Mouse (Mus musculus): ENCODE data around the gene Gm28230. TPM values are rescaled to one million over a fixed set of nuclear protein-coding genes. Genes with fewer than 3 reads are reported as not detected.

Gene Gm28230
- total RNA-seq, 1 experiment from 2014 or later: not detected

DNA sequence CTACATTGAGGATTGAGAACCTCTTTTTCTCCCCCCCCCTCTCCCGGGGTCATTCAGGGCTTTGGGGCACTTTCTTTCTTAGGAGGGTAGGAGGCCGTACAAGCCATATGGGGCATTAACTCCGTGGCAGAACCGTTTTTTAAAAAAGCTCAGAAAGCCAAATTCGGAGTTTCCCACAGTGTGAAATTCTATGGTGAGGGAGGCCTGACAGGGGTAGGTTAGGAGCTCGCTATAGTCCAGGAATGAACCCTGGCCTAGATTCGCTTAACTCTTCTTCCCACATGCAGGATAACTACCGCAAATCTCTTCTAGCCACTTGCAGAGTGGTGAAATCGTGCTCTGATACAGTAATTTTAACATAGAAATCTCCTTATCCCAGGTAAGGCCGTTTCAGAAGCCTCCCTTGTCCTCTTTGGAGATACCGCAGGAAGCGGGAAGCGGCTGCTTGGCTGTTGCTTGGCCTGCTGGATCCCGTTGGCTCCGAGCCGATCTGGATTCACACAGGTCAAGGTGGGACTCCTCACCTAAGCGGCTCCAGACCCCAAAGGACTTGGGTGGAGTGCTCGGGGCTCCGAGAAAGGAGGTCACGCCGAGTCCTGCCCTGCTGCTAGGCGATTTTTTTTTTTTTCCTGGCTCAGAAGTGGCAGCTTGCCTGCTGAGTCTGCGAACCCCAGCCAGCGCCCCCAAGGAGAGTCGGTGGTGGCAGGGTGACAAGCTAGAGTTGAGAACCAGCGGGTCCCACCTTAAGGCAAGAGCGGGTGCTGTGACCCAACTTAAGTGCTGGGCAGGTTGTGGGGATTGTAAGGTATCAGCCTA is 8.7 kb downstream of the Gm28230 start:
- no peak for ATAC-seq (ENCODE audit: extremely low read depth, insufficient number of reproducible peaks, low FRiP score, poor library complexity, severe bottlenecking)

DNA sequence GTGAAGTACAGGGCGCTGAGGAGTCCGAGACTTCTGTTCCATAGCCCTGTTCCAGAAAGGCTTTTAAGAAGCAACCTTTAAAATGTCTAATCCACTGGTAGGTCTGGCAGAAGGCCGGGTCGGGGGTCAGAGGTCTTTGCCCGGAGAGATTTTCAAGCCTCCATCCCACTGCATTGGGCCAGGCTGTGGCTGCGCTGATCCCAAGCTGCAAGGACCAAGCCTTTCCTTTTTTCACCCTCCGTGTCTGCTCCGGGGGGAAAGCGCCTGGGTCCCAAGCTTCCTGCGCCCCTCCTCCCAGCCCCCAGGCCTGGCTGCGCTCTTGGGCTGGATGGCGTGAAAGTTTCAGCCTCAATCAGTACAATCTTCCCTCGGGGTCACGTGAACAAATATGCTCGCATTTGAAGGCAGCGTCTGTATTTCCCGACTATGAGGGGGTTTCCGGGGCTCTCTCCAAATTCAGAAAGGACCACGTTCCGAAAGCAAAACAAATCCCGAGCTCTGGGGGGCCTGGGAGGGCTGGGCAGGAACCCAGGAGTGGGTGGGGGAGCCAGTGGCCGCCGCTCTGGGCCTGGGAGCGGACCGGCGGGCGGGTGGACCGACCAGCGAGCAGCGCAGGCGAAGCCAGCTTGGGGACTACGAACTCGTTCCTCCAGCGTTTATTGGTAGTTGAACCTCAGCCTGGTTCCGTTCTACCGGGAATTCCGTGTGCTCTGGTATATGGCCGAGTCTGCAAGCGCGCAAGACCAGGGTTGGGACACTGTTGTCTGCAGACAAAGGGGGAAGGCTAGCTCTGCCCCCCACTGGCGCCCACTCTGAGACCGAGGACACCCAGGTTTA is 9.5 kb downstream of the Gm28230 start:
- ATAC-seq (ENCODE audit: extremely low read depth, insufficient number of reproducible peaks, low FRiP score, poor library complexity, severe bottlenecking): no peak

DNA sequence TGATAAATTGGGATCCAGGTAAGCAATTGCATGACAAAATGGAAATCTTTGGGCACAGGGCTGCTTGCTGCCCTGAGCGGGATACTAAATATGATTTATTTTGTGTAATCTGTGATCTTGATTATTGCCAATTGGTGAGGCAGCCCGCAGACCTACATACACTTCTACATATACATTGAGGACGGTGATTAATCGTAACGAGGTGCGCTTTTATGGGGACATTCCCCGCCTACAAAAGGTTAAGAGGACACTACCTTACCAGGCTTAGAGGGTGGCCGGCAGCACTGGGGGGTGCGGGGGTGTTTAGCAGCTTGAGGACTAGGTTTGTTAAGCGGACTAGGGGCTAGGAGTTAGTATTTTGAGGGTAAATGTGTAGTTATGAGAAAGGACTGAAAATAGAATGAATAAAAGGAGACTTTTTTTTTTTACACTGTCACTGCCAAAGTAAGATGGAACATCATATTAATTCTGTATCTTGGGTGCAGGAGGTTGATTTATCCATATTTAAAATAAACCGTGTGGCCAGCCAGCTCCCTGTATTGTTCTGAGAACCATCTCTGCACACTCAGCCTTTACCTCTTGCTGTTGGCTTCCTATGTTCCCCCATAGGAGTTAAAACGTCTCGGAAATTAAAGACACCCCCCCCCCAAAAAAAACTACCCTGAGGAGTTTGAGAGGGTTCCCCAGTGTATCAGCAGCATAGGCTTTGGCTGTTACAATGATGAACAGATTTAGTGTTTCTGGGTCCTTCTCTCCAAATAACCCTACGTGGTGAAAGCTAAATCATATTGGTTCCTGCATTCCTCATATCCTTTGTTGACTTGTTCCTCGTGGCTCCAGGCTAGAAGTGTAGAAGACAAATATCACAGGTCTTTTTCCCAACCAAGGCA is 10.4 kb downstream of the Gm28230 start:
- no peak for ATAC-seq (ENCODE audit: extremely low read depth, insufficient number of reproducible peaks, low FRiP score, poor library complexity, severe bottlenecking)

DNA sequence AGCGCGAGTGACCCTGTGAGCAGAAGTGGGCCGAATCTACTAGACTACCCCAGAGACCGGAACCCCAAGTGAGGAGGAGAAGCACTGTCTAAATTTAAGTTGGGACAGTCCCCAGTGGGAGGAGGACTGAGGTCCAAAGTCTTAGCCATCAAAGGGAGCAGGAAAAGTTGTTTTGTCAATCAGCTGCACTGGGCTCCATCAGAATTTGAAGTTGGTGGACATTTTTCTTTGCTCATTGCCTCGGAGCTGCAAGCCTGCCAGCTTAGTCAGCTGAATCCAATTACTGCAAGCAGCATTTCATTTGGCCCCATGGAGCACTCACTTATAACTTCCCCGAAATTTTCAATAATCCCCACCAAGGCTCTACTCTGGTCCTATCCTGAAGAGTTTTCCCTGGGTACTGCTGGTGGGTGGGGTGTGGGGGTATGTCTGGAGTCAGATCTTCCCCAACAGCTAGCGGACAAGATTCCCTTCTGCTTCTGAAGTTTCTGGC is 11.1 kb downstream of the Gm28230 start:
- ATAC-seq (ENCODE audit: extremely low read depth, insufficient number of reproducible peaks, low FRiP score, poor library complexity, severe bottlenecking): no peak

DNA sequence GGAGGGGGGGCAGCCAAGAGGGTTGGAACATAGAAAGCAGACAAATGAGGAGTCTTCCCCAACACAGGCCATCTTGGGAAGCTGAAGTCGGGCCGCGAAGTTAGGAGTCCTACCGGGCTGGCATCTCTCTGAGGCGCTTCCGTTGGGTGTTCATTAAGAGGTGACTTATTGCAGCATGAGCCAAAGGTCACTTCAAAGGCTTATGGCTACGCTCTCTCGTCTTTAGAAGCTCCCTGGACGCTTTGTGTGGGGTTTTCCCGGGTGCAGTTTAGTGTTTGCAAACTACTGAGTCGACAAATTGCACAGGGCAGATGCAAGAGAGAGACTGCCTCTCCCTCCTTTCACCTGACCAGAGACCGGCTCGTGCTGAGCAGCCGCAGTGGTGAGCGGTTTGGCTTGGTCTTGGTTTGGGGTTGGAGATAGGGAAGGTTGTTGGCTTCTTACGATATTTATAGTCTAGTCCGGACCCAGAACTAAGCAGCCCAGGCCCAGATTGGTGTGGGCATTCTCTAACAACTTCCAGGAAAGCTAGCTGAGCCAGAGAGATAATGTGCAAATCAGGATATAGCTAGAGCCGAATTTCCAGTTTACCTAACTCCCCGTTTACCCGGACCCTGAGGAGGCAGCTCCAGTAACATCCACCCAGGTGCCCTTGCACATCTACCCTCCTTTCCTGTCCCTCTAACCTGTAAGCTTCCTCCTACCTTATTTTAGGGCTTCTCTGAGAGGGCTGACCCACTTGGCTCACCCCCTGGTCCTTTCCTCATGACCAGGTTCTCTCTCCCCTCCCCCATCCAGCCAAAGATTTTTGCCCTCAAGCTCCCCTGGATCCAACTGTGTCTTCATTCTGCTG is 12.3 kb downstream of the Gm28230 start:
- no peak for ATAC-seq (ENCODE audit: extremely low read depth, insufficient number of reproducible peaks, low FRiP score, poor library complexity, severe bottlenecking)

DNA sequence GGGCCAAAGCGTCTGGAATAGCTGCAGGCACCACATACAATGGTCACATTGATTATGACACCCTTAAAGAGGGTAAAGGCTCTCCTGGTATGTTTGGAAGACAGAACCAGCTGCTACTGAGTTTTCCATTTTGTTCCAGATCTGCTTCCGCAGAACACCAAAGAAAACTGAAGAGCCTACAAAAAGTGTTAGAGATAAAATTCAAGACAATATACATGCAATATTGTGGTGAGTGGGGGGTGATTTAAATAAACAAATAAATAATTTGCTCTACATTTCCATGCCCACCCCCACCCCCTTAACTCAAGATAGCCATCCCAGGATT is 12.9 kb downstream of the Gm28230 start:
- ATAC-seq (ENCODE audit: extremely low read depth, insufficient number of reproducible peaks, low FRiP score, poor library complexity, severe bottlenecking): no peak

DNA sequence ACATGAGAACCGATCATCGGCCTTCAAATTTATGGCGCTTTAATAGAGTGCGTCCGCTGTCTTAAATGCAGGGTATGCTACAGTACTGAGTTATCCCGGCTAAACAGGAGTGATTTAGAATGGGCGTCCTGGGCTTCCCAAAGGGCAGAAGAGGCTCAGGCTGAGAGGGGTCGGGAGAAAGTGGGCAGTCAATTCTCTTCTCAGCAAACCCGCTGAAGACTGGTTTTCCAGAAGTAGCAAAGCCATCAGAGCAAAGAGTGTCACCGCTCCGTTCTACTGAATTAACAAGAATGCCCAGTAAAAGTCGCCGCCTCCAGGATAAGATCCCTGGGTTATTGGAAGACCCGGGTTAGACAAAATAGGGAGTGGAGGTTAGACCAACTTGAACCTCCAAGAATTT is 13.3 kb downstream of the Gm28230 start:
- ATAC-seq (ENCODE audit: extremely low read depth, insufficient number of reproducible peaks, low FRiP score, poor library complexity, severe bottlenecking): no peak

DNA sequence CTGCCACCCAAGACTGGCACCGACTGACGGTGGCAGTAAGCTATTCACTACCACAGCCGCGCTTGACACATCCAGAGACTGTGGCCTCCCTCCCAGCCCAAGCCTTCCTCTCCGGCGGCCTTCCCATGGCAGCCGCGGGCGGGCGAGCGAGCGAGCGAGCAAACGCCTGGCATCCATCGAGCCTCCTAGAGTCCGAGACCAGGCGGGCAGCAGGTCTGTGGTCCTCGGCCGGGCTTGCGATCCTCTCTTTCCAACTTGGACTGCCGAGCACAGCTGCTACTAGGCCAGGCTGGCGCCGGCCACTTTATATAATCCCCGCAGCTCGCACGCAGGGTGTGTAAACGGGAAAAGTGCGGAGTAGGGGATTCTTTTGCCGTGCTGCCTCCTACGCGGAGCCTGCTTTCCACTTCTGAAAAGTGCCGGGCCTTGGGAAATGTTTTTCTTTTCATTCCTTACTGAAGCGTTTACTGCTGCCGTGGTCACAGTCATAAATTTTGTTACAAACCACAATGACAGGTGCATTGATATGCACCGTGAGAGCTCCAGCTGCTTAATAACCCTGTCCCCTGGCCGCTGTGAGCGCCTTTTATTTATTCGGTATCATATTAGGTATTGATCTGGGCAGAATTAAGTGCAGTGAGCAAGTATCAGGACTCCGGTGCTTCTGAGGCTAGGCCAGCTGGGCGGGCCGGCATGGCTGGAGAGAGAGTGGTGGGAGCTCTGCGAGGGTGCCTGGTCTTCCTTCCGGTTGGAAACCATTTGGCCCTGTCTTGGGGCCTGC is 14.0 kb downstream of the Gm28230 start:
- ATAC-seq (ENCODE audit: extremely low read depth, insufficient number of reproducible peaks, low FRiP score, poor library complexity, severe bottlenecking): no peak

DNA sequence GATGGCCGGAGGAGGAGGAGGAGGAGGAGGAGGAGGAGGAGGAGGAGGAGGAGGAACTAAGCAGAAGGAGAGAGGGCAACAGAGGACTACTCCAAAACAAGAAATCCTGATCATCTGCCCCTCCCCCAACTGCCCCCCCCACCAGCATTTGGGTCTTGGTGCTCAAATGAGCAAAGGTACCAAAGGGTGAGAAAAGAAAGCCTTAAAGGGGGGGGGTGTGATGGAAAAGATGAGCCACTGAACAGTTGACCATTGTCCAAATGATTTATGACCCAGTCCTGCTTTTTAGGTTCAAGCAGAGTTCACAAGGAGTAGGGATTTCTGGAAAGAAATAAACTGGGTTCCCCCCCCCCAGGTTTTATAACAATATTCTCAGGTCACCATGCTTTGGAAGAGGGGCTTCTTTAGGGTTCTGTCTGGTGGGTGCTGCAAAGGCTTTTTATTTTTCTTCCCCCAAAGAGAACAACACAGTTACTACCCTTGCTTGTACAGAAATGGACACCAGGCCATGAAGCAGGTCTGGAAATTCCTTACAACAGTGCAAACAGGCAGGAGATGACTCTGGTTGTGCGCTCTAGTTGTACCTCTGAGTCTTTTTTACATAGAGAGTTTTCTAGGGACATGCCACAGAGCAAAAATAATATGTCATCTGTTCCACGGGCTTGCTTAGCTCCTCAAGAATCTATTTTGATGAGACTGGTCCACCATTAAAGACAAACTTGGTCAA is 14.9 kb downstream of the Gm28230 start:
- no peak for ATAC-seq (ENCODE audit: extremely low read depth, insufficient number of reproducible peaks, low FRiP score, poor library complexity, severe bottlenecking)

DNA sequence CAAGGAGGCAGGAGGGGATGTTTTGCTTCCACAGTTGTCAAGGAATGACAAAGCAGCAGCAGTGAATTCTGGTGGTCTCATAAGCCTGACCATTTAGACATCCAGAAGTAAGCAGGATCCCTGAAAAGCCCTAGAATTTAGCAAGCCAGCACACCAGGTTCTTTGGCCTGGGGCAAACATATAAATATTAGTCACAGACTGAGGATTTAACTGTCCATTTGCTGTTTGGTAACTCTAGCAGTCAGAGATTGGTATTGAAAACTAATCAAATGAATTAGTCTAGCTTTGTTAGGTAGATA is 15.4 kb downstream of the Gm28230 start:
- no peak for ATAC-seq (ENCODE audit: extremely low read depth, insufficient number of reproducible peaks, low FRiP score, poor library complexity, severe bottlenecking)

DNA sequence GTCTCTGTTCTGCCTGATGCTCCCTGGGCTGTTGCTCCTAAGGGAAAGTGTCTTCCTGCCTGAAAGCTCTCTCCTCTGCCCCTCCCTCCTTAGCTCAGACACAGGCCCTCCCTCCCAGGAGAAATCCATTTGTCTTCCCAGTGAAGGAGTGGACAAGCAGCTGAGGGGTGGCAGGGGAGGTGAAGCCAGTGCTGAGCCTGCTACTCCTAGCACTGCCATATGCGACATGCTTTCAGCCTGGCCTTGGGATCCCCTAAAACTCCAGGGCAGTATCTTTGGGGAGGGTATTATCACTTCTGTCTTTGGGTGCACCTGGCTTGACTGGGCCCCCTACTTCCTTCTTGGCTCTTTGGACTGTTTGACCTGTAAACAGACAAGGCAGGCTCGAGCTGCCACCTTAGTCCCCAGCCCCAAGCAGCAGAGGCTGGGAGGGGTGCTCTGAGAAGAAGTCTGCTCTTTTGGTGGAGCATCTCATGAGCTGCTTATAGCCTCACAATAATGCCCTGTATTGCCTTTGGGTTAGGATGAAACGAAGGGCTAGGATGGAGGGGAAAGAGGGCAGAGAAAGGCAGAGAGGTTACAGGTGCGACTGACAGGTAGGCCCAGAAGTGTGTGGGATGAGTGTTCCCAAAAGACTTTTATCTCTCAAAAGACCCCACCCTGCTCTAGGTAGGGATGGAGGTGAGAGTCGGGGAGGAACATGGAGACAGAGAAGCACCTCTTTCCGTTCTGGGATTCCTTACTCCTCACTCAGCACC is 19.2 kb downstream of the Gm28230 start:
- no peak for ATAC-seq (ENCODE audit: extremely low read depth, insufficient number of reproducible peaks, low FRiP score, poor library complexity, severe bottlenecking)

DNA sequence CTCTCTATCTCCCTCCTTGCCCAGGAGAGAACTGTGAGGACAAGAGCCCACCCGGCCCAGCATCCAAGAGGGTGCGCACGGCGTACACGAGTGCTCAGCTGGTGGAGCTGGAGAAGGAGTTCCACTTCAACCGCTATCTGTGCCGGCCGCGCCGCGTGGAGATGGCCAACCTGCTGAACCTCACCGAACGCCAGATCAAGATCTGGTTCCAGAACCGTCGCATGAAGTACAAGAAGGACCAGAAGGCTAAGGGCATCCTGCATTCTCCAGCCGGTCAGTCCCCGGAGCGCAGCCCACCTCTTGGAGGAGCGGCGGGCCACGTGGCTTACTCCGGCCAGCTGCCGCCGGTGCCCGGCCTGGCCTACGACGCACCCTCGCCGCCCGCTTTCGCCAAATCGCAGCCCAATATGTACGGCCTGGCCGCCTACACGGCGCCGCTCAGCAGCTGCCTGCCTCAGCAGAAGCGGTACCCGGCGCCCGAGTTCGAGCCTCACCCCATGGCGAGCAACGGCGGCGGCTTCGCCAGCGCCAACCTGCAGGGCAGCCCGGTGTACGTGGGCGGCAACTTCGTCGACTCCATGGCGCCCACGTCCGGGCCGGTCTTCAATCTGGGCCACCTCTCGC is 19.9 kb downstream of the Gm28230 start:
- ATAC-seq (ENCODE audit: extremely low read depth, insufficient number of reproducible peaks, low FRiP score, poor library complexity, severe bottlenecking): no peak

DNA sequence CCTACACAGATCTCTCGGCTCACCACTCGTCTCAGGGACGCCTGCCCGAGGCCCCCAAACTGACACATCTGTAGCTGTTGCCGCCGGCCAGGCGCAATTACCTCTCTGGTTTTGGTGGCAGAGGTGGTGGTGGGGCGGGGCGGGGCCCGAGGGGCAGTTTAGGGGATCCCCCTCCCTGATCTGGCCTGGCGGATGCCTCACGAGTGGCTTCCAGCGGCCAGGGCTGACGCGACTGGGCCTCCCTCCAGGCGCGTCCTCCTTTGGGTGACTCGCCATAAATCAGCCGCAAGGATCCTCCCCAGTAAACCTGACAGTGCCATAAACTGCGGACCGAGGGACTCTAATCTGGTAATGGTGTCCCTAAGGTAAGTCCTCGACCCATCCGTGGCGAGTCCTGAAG is 20.5 kb downstream of the Gm28230 start:
- no peak for ATAC-seq (ENCODE audit: extremely low read depth, insufficient number of reproducible peaks, low FRiP score, poor library complexity, severe bottlenecking)

DNA sequence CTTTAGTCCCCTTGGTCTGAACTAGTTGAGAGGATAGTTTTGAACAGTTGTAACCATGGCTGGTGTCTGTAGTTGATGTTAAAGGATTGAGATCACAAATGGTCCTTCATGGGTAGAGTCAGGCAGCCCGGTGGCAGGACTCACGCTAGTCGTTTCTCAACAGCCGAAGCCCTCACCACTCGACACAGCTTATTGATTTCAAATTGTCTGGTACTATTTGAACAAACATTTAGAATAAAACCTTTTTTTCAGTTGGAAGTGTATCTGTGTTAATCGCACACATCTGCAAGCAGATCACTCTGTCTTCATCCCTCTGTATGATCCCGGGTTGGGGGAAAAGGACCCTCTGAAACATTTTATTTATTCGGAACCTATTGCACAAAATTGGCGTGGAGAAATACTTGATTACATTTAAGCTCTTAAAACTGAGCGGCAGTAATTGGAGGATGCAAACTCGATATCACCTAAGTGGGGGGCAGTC is 21.2 kb downstream of the Gm28230 start:
- no peak for ATAC-seq (ENCODE audit: extremely low read depth, insufficient number of reproducible peaks, low FRiP score, poor library complexity, severe bottlenecking)

DNA sequence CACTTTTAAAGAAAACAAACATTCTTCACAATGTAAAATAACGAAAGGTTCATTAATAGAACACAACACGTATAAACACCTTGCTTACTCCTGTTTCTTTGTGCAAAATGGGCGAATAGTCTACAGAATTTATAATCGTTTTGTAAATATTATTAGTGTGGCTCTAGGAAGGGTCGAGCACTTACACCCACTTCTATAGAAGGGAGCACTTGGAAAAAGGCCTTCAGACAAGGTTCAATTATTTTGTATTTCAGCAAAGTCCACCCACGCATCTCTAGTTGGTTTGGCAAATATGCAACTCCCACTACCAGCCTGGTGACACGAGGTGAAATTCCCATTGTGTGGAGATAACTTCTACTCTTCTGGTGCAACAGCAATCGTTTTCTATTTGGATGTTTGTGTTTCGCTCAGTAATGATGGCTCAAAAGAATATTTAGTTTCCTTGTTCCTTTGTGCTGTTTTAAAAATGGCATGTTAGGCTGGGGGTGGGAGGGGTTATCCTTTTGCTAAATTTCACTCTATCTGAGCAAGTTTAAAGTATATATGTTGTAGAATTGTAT is 22.0 kb downstream of the Gm28230 start:
- no peak for ATAC-seq (ENCODE audit: extremely low read depth, insufficient number of reproducible peaks, low FRiP score, poor library complexity, severe bottlenecking)

Data from neutrophil, adult 5-6 weeks (primary cell).